Mouse (Mus musculus): Measurements from ENCODE around the gene Gm9817. TPM values are rescaled to one million over a fixed set of nuclear protein-coding genes. Genes with fewer than 3 reads are reported as not detected.
"Not testable (repeated sequence)": the region's sequence is repeated elsewhere in the genome, so short reads cannot be mapped to it uniquely, and the experiment has no call there.

Gene Gm9817
- 0.05 TPM in 1 of 2 replicates, not detected in the other for polyA plus RNA-seq (2015; fragmentation: Nextera tagmentation; extraction: Ambion mirVana)

DNA sequence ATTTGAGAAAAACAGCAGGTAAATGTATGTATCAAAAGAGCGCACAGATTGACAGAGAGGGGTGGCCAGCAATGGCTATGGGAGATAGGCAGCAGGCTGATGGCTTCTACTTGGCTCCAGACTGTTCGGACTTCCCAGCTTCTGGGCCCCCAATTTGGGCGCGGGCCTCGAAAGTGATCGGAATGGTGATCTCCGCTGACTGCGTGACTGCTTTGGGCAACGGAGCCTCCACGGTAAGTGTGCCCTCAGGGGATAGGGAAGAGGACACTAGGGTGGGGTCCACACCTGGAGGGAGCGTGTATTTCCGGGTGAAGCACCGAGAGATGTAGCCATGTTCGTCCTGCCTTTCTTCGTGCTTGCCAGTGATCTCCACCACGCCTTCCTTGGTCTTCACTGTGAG is at the start of gene Gm9817:
TSS of gene Gm9817 (plus strand) at position 301 of the 400 bp plus-strand sequence.
- DNase-seq (ENCODE audit: low spot score): not testable (repeated sequence)

DNA sequence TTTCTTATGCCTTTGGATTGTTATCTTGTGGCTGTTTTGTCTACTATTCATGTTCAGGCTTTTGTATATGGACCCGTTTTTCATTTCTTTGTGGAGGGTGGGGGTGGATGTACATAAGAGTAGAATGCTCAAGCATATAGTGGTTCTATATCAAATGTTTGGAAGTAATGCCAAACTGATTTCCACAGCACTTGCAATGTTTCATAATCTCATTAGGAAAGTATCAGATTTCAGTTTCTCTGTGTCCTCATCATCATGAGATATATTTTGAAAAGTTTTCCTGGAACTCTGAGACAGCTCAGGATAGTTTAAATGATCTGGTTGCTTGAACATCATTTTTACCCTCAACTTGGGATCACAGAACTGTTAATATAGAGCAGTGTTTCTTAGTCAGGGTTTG is 48.7 kb upstream of the Gm9817 start:
- DNase-seq (ENCODE audit: low spot score): no peak

DNA sequence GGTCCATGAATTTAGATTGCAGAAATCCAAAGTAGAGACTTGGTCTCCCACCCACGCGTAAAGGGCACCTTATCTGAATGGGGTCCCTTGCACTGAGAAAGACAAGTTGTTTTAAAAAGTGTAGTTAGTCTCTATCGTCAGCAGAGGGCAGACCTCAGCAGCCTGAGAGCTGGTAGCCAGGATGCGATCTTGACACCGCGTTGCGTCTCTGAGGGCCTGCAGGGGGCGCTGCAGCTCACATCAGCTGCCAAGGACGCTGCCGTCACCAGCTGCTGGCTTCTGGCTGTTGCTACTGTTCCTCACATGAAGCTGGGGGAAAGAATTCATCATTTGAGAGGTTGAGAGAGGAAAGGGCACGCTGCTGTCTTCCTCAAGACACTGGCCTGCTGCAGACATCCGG is 47.7 kb upstream of the Gm9817 start:
- peak; percentile 96 for DNase-seq (ENCODE audit: low spot score)

DNA sequence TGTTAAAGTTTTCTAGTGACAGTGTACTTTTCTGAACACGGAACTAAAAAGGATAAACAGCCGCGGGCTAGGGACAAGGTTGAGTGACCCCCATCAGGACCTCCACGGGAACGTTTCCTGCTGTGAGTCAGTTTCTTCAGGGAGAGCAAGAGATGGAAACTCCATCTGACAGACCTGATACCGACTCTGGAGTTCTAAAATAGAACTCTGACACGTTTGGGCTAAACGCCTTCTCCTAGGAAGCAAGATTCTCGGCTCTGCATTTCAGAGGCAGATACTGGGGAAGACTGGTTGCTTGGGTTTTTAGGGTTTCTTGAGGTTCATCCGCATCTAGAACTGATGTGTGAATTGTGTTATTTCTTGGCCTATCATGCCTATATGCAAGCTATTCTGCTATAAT is 47.2 kb upstream of the Gm9817 start:
- no peak for DNase-seq (ENCODE audit: low spot score)

DNA sequence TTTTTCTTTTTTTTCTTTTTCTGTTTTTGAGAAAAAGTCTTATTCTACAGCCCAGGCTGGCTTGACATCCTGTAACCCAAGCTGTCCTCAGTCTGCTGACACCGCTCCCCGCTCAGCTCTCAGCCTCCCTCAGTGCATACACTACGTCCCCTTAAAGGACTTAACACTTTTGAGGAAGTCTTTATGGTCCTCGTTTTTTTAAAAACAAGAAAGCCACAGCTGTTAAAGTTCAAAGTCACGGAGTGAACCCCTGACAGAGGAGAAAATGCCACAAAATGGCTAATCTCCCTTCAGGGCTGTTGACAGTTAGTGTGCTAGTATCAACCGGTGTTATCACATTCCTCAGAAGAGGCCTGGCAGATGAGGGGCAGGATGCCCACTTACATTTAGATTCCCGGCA is 46.7 kb upstream of the Gm9817 start:
- peak; percentile 41 for DNase-seq (ENCODE audit: low spot score)

DNA sequence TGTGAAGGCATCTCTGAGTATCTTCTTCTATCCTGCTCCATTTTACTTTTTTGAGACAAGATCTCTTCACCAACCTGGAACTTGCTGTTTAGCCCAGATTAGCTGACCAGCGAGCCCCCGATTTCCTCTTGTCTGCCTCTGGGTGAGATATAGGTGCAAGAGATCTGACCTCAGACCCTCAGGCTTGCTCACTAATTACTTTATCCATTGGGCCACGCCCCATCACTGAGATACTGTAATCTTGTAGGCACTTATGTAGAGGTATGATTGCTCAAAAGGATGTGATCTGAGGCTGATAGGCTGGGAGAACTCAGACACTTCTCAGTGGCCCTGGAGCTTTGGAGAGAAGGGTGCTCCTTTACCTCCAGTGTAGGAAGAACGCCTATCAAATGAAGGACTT is 46.0 kb upstream of the Gm9817 start:
- no peak for DNase-seq (ENCODE audit: low spot score)

DNA sequence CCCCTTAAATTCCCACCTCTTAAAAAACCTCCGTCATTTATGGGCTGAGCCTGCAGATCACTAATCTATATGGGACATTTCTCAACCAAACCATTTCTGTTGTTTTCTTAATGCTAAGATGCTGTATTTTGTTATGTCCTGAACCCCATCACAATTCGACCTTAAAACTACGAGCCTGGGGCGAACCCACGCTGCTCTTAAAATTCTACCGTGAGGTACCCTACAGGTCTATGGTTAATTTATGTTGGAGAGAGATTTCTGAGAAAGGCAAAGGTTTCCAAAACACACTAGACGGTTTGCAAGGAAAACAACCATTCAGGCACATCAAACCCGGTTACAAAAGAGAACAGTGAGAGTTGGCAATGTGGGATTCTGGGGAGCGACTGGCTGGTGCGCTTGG is 45.1 kb upstream of the Gm9817 start:
- DNase-seq (ENCODE audit: low spot score): no peak

DNA sequence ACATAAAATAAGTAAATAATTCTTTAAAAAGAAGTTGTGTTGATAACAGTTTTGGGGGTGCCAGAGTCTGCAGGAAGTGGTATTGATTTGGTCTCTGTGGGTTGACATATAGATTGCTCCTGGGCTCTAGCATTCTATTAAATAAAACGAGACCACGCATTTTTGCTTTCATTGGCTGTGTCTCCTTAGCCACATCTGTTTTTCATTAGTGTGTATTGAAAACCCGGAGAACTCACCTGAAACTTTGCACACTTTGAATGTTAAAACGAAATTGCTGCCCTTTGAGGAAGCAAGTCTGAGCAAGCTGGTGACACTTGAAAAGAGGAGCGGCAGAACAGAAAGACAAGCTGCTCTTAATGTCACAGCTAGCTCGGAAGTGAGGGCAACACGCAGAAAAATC is 43.7 kb upstream of the Gm9817 start:
- no peak for DNase-seq (ENCODE audit: low spot score)

DNA sequence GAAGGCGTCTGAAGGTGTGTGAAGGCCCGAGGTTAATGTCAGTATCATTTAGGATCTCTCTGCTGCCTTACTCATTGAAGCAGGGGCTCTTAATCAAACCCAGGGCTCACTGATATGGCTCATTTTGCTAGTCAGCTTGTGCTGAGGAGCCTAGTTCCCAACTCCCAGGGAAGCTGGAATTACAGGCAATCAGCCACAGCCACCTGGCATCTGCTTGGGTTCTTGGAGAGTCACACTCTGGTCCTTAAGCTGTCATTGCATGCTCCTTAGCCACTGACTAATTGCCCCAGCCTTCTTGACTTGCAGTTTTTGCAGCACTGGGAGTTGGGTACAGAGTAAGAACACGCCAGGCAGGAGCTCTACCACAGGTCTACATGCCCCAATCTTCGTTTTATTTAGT is 42.1 kb upstream of the Gm9817 start:
- DNase-seq (ENCODE audit: low spot score): no peak

DNA sequence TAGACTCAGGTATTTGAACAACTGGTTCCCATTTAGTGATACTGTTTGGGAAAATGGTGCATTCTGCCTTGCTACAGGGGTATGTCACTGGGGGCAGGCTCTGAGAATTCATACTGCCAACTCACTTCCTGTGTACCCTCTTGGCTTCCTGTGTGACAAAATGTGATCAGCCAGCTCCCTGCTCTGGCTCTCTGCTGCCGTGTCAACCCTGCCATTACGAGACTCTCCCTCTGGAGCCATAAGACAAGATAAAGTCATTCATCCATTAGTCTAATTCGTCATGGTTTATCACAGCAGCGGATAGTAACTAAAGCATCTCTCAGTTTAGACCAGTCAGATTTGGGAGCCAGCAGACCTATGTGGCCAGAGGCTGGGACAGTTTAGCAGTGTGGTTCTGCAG is 38.3 kb upstream of the Gm9817 start:
- no peak for DNase-seq (ENCODE audit: low spot score)

DNA sequence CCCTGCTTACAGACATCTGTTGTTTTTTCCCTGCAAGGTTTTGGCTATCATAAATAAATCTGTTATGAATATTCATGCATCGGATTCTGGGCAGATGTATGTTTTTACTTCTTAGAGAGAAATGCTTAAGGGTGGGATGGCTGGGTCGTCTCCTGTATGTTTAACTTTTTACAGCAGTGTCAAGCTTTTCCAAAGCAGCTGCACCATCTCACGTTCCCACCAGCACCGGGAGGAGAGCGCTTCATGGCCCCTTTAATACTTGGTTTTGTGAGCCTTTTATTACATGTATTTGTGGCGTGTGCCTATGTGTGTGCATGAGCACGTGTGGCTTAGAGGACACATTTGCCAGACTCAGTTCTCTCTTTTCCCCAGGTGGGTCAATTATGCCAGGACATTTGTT is 37.8 kb upstream of the Gm9817 start:
- no peak for DNase-seq (ENCODE audit: low spot score)

DNA sequence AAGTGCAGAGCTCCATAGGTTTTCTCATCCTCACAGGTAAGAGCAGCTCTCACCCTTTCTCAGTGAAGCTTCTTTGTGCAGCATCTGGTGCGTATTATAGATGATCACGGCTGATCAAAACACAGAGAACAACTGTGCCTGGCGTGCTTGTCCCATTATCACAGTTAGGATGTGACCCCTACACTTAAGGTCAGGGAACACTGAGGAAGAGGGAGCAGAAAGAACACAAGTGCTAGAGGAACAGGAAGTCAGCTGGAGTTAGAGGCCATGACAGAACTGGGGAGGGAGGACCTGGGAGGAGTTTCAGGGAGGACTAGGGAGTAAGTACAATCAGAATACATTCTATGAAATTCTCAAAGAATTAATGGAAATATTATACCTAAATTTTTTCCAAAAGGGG is 35.0 kb upstream of the Gm9817 start:
- DNase-seq (ENCODE audit: low spot score): no peak

DNA sequence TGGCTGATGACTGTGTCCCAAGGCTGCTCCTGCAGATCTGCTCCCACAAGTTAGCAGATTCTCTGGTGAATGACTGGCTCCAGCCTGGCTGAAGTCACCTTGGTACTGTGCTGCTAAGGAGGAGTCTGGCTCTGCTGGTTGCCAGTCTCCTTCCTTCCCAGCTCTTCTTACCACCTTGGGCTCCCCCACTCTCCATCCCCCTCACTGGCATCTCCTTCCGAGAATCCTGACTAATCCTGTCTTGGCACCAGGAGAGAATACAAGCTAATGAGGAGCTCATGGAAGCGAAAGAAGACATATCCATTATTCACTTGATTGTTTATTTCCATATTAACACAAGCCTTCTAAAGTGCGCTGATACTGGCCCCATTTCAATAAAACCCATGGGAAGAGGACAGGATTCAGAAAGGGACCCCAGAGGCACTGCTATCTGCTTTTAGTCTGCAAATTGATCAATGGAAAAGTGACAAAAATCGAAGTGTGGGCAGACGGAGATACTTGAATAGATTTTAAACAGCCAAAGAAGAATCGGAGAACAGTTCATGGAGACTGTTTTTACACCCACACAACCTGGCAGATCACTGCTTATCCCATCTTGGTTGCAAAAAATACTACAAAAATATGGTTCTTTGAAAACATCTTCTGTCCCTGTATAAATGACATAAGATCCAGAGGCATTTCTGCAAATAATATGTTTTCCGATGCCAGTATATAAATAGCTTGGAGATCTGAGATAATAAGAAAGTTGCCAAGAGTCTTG is 29.1 kb upstream of the Gm9817 start:
- DNase-seq (ENCODE audit: low spot score): no peak

DNA sequence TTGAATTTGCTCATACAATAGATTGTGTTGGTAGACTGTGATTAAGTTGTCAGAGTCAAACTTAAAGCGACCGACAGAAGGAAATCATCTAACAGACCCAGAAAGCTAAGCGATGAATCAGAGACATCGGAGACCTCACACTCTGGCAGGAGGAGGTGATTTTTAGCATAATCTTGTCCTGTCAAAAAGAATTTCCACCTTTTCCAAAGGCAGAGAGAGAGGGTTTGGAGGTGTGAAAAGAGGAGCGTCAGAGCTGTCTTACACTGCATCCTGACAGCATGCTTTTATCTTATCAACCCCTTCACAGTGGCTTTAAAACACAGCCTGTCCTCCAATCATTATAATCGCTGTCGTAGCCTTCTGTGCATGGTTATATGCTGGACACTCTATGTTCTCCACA is 25.7 kb upstream of the Gm9817 start:
- no peak for DNase-seq (ENCODE audit: low spot score)

DNA sequence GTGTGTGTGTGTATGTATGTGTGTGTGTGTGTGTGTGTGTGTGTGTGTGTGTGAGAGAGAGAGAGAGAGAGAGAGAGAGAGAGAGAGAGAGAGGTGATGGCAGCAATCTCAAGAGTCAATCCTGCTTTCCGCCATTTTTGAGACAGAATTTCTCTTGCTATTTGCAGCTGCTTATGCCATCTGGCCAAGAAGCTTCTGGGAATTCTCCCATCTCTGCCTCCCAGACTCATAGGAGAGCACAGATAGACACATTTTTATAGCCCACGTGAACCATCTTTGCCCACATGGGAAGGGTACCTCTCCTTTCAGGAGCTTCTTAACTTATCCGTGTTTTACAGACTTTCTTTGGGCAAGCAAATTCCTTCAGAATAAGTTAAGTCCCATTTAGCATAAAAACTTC is 24.6 kb upstream of the Gm9817 start:
- no peak for DNase-seq (ENCODE audit: low spot score)

DNA sequence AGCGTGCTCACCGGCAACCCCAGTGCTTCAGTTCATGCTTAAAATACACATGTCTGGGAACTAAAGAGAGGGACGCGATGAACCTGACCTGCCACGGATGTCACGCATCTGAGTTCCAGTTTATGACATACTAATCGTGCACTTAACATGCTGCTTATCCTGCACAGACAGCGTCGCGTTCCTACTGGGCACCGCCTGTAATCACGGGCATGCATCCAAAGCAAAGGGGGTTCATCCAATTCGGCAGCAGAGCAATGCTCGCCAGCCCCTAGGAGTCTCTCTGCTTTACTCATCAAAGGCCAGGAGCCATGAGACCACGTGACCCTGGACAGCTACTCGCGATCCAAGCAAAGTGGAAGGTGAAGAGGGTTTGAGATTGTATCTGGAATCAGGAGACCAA is 19.3 kb upstream of the Gm9817 start:
- DNase-seq (ENCODE audit: low spot score): no peak

DNA sequence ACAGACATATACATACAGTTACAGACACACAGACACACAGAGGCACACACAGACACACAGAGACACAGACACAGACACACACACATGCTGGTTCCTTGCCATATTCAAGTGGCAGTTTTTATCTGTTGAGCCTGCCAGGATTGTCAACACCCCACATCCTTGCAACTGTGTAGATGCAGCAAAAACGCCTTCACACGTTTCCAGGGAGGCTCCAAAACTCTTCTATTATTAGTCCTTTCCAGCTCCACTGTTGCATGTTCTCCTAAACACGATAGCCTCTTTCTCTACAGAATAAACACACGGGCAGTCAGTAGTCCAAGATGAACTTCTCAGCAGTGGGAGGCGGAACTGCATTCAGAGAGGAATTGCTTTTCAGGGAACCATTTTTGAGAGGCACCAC is 15.3 kb upstream of the Gm9817 start:
- no peak for DNase-seq (ENCODE audit: low spot score)

DNA sequence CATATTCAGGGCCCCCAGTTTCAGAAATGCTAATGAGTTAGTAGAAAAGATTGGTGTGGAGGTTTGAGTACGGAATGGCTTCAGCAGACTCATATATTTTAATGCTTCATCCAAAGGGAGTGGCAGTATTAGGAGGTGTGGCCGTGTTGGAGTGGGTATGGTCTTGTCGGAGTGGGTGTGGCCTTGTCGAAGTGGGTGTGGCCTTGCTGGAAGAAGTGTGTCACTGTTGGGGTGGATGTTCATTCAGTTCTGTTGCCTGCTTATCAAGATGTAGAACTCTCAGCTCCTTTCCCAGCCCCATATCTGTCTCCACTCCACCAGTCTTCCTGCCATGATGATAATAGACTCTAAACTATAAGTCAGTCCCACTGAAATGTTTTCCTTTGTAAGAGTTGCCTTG is 13.5 kb upstream of the Gm9817 start:
- DNase-seq (ENCODE audit: low spot score): no peak

DNA sequence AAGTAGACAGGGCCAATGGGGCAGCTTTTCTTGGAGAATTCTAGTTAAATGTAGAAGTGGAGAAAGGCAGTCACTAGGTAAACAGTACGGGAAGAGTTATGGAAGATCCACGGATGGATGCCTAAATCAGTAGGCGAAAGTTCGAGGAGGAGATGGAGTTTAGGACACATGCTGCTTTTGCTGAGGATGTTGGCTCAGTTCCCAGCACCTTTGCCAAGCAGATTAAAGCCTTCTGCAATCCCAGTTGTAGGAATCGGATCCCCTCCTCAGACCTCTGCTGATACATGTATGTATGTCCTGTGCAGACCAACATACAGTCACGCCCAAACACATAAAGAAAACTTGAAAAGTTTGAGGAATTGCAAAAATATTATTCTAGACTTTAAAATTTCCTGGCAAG is 8.1 kb upstream of the Gm9817 start:
- DNase-seq (ENCODE audit: low spot score): no peak

DNA sequence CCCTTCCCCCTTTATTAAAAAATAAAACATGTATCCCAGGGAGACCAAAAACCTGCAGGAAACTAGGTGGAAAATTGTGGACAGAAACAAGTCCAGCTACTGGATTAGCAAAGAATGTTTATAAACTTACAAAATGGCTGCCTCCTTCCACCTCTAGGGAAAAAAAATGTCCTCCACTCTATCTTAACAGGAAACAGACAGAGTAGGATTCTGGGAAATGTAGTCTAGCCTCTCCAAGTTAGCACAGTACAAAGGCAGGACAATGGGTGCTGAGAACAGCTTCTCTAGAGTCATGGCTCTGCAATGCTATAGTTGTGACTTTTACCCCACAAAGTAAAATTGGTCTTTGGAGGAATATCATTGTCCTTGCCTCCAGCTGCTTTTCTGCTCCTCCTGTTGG is 3.5 kb upstream of the Gm9817 start:
- DNase-seq (ENCODE audit: low spot score): no peak

DNA sequence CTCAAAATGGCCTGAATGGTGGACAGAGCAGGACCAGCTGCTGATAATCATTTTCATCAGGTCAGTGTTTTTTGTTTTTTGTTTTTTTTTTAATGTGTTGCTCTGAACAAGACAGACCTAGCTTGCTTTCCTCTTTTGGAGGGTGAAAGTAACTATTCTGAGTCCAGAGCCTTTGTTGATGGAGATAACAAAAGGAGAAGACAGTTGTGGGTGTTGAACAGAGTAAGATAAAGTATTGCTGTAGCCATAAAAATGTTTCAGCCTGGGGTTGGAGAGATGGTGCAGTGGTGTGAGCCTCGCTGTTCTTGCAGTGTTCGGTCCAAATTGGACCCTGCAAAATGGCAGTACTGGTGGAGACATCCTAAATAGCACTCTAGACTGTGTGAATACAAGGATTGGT is 2.8 kb upstream of the Gm9817 start:
- DNase-seq (ENCODE audit: low spot score): no peak

DNA sequence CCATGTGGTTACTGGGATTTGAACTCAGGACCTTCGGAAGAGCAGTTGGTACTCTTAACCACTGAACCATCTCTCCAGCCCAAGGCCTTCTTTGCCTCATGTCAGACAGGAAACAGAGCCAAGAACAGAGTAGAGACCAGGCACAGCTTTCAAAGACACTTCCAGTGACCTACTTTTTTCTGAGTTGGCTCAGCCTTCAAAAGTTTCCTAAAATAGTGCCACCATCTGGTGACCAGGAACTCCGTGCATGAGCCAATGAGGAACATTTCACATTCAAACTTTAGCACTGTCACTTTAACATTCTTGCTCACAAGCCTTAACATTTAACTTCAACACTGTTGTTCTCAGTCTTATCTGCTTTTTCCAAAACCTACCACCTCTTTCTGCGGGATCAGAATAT is 2.3 kb downstream of the Gm9817 start:
- peak; percentile 3 for DNase-seq (ENCODE audit: low spot score)

DNA sequence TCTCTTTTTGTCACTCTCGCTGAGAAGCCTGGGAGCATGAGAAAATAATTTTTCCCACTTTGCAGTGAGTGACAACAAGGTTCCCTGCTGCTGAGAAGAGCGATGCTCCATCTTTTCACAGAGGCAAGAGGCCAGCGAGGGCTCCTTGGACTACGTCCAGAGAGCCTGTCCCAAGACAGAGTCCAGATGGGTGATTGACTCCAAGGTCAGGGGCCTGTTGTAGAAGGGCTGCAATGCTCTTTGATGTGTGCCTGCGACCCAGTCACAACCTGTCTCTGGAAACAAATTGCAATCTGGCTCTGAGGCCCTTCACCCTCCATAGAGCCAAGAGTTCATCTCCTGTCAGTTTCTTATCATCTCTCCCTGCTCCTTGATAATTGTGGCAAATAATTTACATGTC is 5.2 kb downstream of the Gm9817 start:
- DNase-seq (ENCODE audit: low spot score): no peak

DNA sequence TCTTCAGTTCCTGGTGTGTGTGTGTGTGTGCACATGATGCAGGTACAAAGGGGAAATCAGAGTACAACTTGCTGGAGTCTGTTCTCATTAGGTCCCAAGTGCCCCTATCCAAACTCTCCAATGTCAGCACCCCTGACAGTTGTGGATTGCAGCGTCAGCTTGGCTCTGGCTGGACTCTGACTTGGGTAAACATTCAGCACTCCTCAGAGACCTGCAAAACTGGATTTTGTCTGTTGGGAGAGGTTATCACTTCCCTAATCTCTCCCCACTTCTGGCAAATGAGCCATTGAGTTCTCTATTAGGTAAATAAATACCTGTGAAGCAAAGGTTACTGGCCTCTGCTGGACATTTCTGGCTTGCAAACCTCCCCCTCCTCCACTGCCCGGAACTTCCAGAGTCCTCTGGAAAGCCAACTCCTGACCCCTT is 10.3 kb downstream of the Gm9817 start:
- no peak for DNase-seq (ENCODE audit: low spot score)

Measured in thymus, postnatal 0 days (tissue).